Mouse (Mus musculus): ENCODE data around the gene Nmur1.

Nmur1 gene

GRCm38 (mm10) chr1:86426128-86426527, at the start of gene Nmur1, which contains the start of gene Tex44:
Gene Nmur1 (minus strand): TSS chr1:86426228.
Gene Tex44 (plus strand): TSS chr1:86426329.
- no peak for DNase-seq (ENCODE audit: low read depth)

- DNase-seq (ENCODE audit: low read depth) = no peak
Measured at GRCm38 (mm10) chr1:86473109-86473760, 47.2 kb upstream of the Nmur1 start.

- peak; percentile 92 for DNase-seq (ENCODE audit: low read depth)
Measured at GRCm38 (mm10) chr1:86472197-86472952, 46.3 kb upstream of the Nmur1 start.

GRCm38 (mm10) chr1:86471504-86471961, 45.5 kb upstream of the Nmur1 start:
- peak; percentile 81 for DNase-seq (ENCODE audit: low read depth)

GRCm38 (mm10) chr1:86470519-86471181, 44.6 kb upstream of the Nmur1 start:
- peak; percentile 95 for DNase-seq (ENCODE audit: low read depth)

GRCm38 (mm10) chr1:86469876-86470275, 43.8 kb upstream of the Nmur1 start:
- peak; percentile 70 for DNase-seq (ENCODE audit: low read depth)

- no peak for DNase-seq (ENCODE audit: low read depth)
Measured at GRCm38 (mm10) chr1:86467416-86467815, 41.4 kb upstream of the Nmur1 start.

- DNase-seq (ENCODE audit: low read depth) = no peak
Measured at GRCm38 (mm10) chr1:86464875-86465224, 38.8 kb upstream of the Nmur1 start.

- DNase-seq (ENCODE audit: low read depth) = no peak
Measured at GRCm38 (mm10) chr1:86464223-86464874, 38.3 kb upstream of the Nmur1 start.

GRCm38 (mm10) chr1:86459371-86459770, 33.3 kb upstream of the Nmur1 start:
- DNase-seq (ENCODE audit: low read depth) = peak; percentile 67

GRCm38 (mm10) chr1:86456892-86457581, 31.0 kb upstream of the Nmur1 start:
- DNase-seq (ENCODE audit: low read depth) = no peak

- DNase-seq (ENCODE audit: low read depth) = no peak
Measured at GRCm38 (mm10) chr1:86452713-86453112, 26.7 kb upstream of the Nmur1 start.

- no peak for DNase-seq (ENCODE audit: low read depth)
Measured at GRCm38 (mm10) chr1:86449966-86450365, 23.9 kb upstream of the Nmur1 start.

GRCm38 (mm10) chr1:86448272-86448671, 22.2 kb upstream of the Nmur1 start:
- peak; percentile 92 for DNase-seq (ENCODE audit: low read depth)

- DNase-seq (ENCODE audit: low read depth) = peak; percentile 93
Measured at GRCm38 (mm10) chr1:86447596-86448171, 21.7 kb upstream of the Nmur1 start.

GRCm38 (mm10) chr1:86443386-86444172, 17.6 kb upstream of the Nmur1 start:
- no peak for DNase-seq (ENCODE audit: low read depth)

- no peak for DNase-seq (ENCODE audit: low read depth)
Measured at GRCm38 (mm10) chr1:86442832-86443231, 16.8 kb upstream of the Nmur1 start.

- DNase-seq (ENCODE audit: low read depth) = peak; percentile 96
Measured at GRCm38 (mm10) chr1:86441980-86442831, 16.2 kb upstream of the Nmur1 start.

GRCm38 (mm10) chr1:86441724-86441979, 15.6 kb upstream of the Nmur1 start:
- no peak for DNase-seq (ENCODE audit: low read depth)
